Mouse (Mus musculus) urinary bladder, postnatal 4 days (tissue): Measurements from ENCODE around the gene Hps5.

Source experiments
- DNase-seq, 2 experiments: peaks; one replicate each; pipeline ENCODE4 v3.0.0; 2021 to 2022; ENCODE audit warnings: low spot score in 2 of 2

Hps5 gene

GRCm38 (mm10) chr7:46738561-46739460, 57.1 kb downstream of the Hps5 start:
- DNase-seq = no peak

- no peak for DNase-seq
Measured at GRCm38 (mm10) chr7:46734983-46735382, 60.9 kb downstream of the Hps5 start.

- no peak for DNase-seq
Measured at GRCm38 (mm10) chr7:46732458-46732857, 63.4 kb downstream of the Hps5 start, which contains the start of gene Saa4. TSS of gene Saa4 (minus strand) at chr7:46732603.

GRCm38 (mm10) chr7:46727584-46727983, 68.3 kb downstream of the Hps5 start:
- DNase-seq = no peak

GRCm38 (mm10) chr7:46724396-46724795, 71.5 kb downstream of the Hps5 start:
- DNase-seq = no peak

GRCm38 (mm10) chr7:46723849-46724248, 72.0 kb downstream of the Hps5 start:
- no peak for DNase-seq

GRCm38 (mm10) chr7:46723354-46723753, 72.5 kb downstream of the Hps5 start:
- DNase-seq = no peak

GRCm38 (mm10) chr7:46720460-46720859, 75.4 kb downstream of the Hps5 start:
- DNase-seq = no peak

- DNase-seq = no peak
Measured at GRCm38 (mm10) chr7:46719526-46719925, 76.3 kb downstream of the Hps5 start.

GRCm38 (mm10) chr7:46718591-46719270, 77.1 kb downstream of the Hps5 start:
- DNase-seq = no peak

- DNase-seq = no peak
Measured at GRCm38 (mm10) chr7:46716897-46717296, 79.0 kb downstream of the Hps5 start.

GRCm38 (mm10) chr7:46715600-46715999, 80.3 kb downstream of the Hps5 start, which contains the start of gene Saa3:
TSS of gene Saa3 (minus strand) at chr7:46715700.
- DNase-seq = no peak

- DNase-seq = no peak
Measured at GRCm38 (mm10) chr7:46714518-46714917, 81.3 kb downstream of the Hps5 start.

GRCm38 (mm10) chr7:46712250-46712649, 83.6 kb downstream of the Hps5 start:
- DNase-seq = no peak
